Mouse (Mus musculus) midbrain, embryonic 14.5 days (tissue): ENCODE measurements at regions not wholly inside any gene's neighbourhood (a gene's known extent, or its start where the extent isn't known, plus 50 kb on each side); places are given as distances from the start of the nearest gene placed in this dataset.

Experiments used
- ATAC-seq: fragments of 200-750 bp; cut with Nextera tagmentation; 2 replicates; pipeline ENCODE4 v1.8.0; 2017; ENCODE audit warnings: moderate number of reproducible peaks, moderate library complexity; ENCODE audit not compliant: low FRiP score, low TSS enrichment
- DNase-seq: peaks from one replicate; pipeline ENCODE4 v3.0.0-alpha.2; 2015
- H3K27ac ChIP-seq: fragments of 300-500 bp; sonication (generic); replicated peaks from 2 replicates; pipeline ENCODE4 v1.5.1; 2014; ENCODE audit warnings: mild to moderate bottlenecking, low read depth, low read length, moderate library complexity
- H3K27me3 ChIP-seq: fragments of 300-500 bp; sonication (generic); 2 replicates; pipeline ENCODE4 v1.6.1; 2014; ENCODE audit warnings: low read length, control low read depth, mixed read lengths; ENCODE audit not compliant: control insufficient read depth, insufficient read depth
- H3K36me3 ChIP-seq: fragments of 300-500 bp; sonication (generic); 2 replicates; pipeline ENCODE4 v1.6.1; 2014; ENCODE audit warnings: low read length, control low read depth; ENCODE audit not compliant: control insufficient read depth, insufficient read depth
- H3K4me1 ChIP-seq: fragments of 300-500 bp; sonication (generic); 2 replicates; pipeline ENCODE4 v1.6.1; 2014; ENCODE audit warnings: mild to moderate bottlenecking, antibody characterized with exemption, low read length, control low read depth; ENCODE audit not compliant: control insufficient read depth, insufficient read depth
- H3K4me2 ChIP-seq: fragments of 300-500 bp; sonication (generic); 2 replicates; pipeline ENCODE4 v1.6.1; 2014; ENCODE audit warnings: mild to moderate bottlenecking, low read length, moderate library complexity
- H3K4me3 ChIP-seq: fragments of 300-500 bp; sonication (generic); replicated peaks from 2 replicates; pipeline ENCODE4 v1.5.1; 2014; ENCODE audit warnings: low read depth, low read length
- H3K9ac ChIP-seq: fragments of 300-500 bp; sonication (generic); replicated peaks from 2 replicates; pipeline ENCODE4 v1.6.1; 2014; ENCODE audit warnings: mild to moderate bottlenecking, low read length, moderate library complexity
- H3K9me3 ChIP-seq: fragments of 300-500 bp; sonication (generic); 2 replicates; pipeline ENCODE4 v1.6.1; 2016; ENCODE audit warnings: low read length, control low read depth, mixed read lengths; ENCODE audit not compliant: control insufficient read depth
- WGBS: fragments of 180-500 bp; shearing (Covaris S2); extraction: QIAGEN DNeasy Blood & Tissue Kit; methylation state at CpG from one replicate; pipeline ENCODE4 v1.1.7; 2014; 5-methylcytosine and 5-hydroxymethylcytosine counted together

GRCm38 (mm10) chr16:31598989-31599421 lies 64.2 kb upstream of the Dlg1 start:
- DNase-seq: no peak

DNA sequence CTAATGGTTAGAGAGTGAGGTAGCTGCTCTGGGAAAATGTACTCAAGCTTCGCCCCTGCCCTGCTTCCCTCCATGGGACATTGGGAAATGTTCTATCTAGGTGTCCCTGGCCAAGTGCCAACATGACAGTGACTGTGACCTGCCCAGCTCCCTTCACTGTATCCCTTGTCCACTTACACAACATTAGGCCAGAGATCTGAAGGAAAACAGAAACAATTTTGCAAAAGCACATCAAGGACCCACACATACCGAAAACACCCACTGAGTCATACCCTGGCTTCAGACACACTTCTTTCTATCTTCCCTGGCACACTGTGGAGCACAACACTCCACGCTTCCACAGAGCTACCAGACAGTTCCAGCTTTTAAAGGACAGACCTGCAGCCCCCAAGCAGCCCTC lies 62.0 kb upstream of the Dlg1 start:
- H3K4me3 ChIP-seq: no peak overlapping the region
- H3K4me2 ChIP-seq: no peak overlapping the region
- no peak overlapping the region for H3K9ac ChIP-seq
- no peak overlapping the region for H3K27ac ChIP-seq
- 96% methylated on average over 3 of the region's 3 CpGs for WGBS
- DNase-seq (no peak), ATAC-seq (no peak)
- H3K4me1 ChIP-seq: no peaks in the 10 kb centered on the region
- H3K36me3 ChIP-seq: no peaks in the 10 kb centered on the region
- H3K9me3 ChIP-seq: no peaks in the 10 kb centered on the region
- no peaks in the 10 kb centered on the region for H3K27me3 ChIP-seq

More at GRCm38 (mm10) chr16:31598989-31599421, 64.2 kb upstream of the Dlg1 start:
- Histone ChIP-seq H3K27ac (no peak overlapping the region), H3K4me2 (no peak overlapping the region), H3K9me3 (no peaks in the 10 kb centered on the region), H3K9ac (no peak overlapping the region), H3K36me3 (no peaks in the 10 kb centered on the region), H3K27me3 (no peaks in the 10 kb centered on the region), H3K4me1 (no peaks in the 10 kb centered on the region), H3K4me3 (no peak overlapping the region)
- WGBS: 89% methylated on average over 6 of the region's 6 CpGs
- ATAC-seq: no peak

DNA sequence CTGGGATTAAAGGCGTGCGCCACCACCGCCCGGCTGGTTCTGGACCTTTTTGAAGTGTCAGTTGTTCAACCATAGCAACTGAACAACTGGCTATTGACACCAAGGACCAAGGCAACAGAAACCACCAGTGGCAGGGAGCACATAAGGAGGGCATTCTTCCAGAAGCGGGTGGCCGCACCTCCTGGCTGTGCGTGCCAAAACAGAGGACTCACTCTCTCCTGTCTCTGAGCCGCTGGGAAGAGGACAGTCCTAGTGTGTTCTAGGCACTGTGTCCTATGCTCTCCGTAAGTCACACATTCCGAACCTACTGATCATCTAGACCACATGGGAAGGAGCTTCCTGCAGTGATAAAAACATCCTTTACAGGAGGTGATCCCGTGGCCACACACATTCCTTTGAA lies 60.1 kb upstream of the Dlg1 start:
- Histone ChIP-seq H3K4me1 (no peaks in the 10 kb centered on the region), H3K9me3 (no peaks in the 10 kb centered on the region), H3K9ac (no peak overlapping the region), H3K4me3 (no peak overlapping the region), H3K36me3 (no peaks in the 10 kb centered on the region), H3K27ac (no peak overlapping the region), H3K4me2 (no peak overlapping the region), H3K27me3 (no peaks in the 10 kb centered on the region)
- ATAC-seq (no peak), DNase-seq (no peak)
- WGBS: 80% methylated on average over 11 of the region's 11 CpGs

- 87% methylated on average over 11 of the region's 11 CpGs for WGBS
- DNase-seq: no peak
Observed at GRCm38 (mm10) chr16:31606389-31607177, 56.7 kb upstream of the Dlg1 start.

GRCm38 (mm10) chr16:31608964-31609363 lies 54.3 kb upstream of the Dlg1 start:
- Histone ChIP-seq H3K36me3 (no peaks in the 10 kb centered on the region), H3K4me2 (no peak overlapping the region), H3K27me3 (no peaks in the 10 kb centered on the region), H3K27ac (no peak overlapping the region), H3K4me3 (no peak overlapping the region), H3K4me1 (no peaks in the 10 kb centered on the region), H3K9me3 (no peaks in the 10 kb centered on the region), H3K9ac (no peak overlapping the region)
- no peak for DNase-seq
- 94% methylated on average over 7 of the region's 7 CpGs for WGBS
- ATAC-seq: no peak

More at GRCm38 (mm10) chr16:31606389-31607177, 56.7 kb upstream of the Dlg1 start:
- ATAC-seq: no peak
- Histone ChIP-seq H3K36me3 (no peaks in the 10 kb centered on the region), H3K27ac (no peak overlapping the region), H3K9ac (no peak overlapping the region), H3K9me3 (no peaks in the 10 kb centered on the region), H3K27me3 (no peaks in the 10 kb centered on the region), H3K4me2 (no peak overlapping the region), H3K4me3 (no peak overlapping the region), H3K4me1 (no peaks in the 10 kb centered on the region)

DNA sequence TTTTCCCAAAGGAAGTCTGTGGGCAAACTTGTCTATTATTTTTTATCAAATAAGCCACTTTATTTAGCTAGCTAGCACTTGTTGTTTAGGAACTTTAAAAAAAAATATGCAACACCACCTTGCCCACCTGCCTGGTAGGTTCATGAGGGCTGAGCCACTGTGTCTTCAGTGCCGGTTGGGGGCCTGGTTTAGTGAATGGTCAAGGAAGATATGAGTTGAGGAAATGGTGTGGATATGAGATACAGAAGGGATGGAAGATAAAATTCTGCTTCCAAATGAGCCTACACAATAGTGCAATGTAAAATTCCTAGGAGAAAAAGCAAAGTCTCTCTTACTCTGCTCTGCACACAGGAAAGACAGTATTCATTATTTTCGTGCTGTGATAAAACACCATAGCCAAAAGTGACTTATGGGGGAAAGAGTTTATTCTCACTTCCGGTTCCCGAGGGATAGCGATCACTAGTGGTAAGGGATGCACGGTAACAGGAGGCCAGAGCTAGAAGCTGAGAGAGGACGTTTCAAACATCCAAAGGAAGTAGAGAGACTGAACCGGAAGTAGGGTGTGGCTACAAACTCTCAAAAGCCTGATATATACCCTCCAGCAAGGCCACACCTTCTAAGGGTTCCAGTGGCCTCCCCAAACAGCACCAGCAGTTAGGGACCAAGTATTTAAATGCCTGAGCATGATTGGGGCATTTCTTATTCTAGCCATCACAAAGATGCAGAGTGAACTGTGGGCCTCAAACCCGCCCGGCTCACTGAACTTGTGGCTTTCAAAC lies 53.7 kb upstream of the Dlg1 start:
- ATAC-seq (no peak), DNase-seq (no peak)
- no peaks in the 10 kb centered on the region for H3K4me1 ChIP-seq
- no peak overlapping the region for H3K27ac ChIP-seq
- no peak overlapping the region for H3K4me2 ChIP-seq
- no peak overlapping the region for H3K4me3 ChIP-seq
- no peak overlapping the region for H3K9ac ChIP-seq
- H3K36me3 ChIP-seq: no peaks in the 10 kb centered on the region
- H3K27me3 ChIP-seq: no peaks in the 10 kb centered on the region
- 89% methylated on average over 10 of the region's 10 CpGs for WGBS
- no peaks in the 10 kb centered on the region for H3K9me3 ChIP-seq
